Mouse (Mus musculus): ENCODE data around the gene Drc3. TPM values are rescaled to one million over a fixed set of nuclear protein-coding genes. Genes with fewer than 3 reads are reported as not detected.
A peak's percentile ranks its signal among the peaks of the same experiment; 100 is the strongest.

Drc3 gene
- polyA plus RNA-seq (2012; ENCODE audit: insufficient read depth, low replicate concordance) = not detected in 2 replicates

GRCm38 (mm10) chr11:60352559-60353411 lies at the start of gene Drc3, which contains the start of gene Tom1l2:
Gene Drc3, plus strand, starts transcription at chr11:60353329.
Gene Tom1l2, minus strand, starts transcription at chr11:60352905.
- TF ChIP-seq FLI1 (IDR thresholded peaks at IDR 0.05; ENCODE audit: low read length) (no peak), GATA1 (IDR thresholded peaks at IDR 0.05; ENCODE audit: borderline replicate concordance, low read length) (no peak)
- H3K4me3 ChIP-seq (replicated peaks) = peak within 1 kb of the TSS; percentile 99
- H3K9me3 ChIP-seq = no peaks in the 10 kb centered on the region
- peaks cover 48% of the 10 kb centered on the region for H3K4me1 ChIP-seq
- peaks cover 2% of the 10 kb centered on the region for H3K36me3 ChIP-seq (replicated peaks; ENCODE audit: low read length)
- H3K27me3 ChIP-seq (replicated peaks) = no peaks in the 10 kb centered on the region

DNA sequence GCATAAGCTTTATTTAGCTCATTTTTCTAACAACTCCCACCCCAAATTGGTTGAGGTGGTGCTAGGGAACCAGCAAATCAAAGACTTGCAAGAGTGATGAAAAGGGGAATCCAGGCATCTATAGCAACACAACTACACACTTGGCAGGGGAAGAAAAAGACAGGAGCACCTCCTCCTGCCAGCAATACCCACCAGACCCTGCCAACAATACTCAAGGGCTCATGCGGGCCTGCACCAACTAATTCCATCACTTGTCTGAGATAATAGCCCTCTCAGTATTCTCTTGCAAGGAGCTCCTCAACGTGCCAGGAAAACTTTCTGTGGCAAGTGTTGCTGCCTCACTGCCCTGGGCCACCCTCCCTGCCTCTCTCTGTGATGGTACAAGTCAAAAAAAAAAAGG lies 49.6 kb upstream of the Drc3 start:
- no peaks in the 10 kb centered on the region for H3K27me3 ChIP-seq (replicated peaks)
- peaks cover 8% of the 10 kb centered on the region for H3K36me3 ChIP-seq (replicated peaks; ENCODE audit: low read length)
- peaks cover 66% of the 10 kb centered on the region for H3K4me1 ChIP-seq
- TF ChIP-seq FLI1 (IDR thresholded peaks at IDR 0.05; ENCODE audit: low read length) (no peak), GATA1 (IDR thresholded peaks at IDR 0.05; ENCODE audit: borderline replicate concordance, low read length) (no peak)
- no peak overlapping the region for H3K4me3 ChIP-seq (replicated peaks)
- peaks cover 5% of the 10 kb centered on the region; the same call in 1 of the 2 replicates for H3K9me3 ChIP-seq

- TF ChIP-seq FLI1 (IDR thresholded peaks at IDR 0.05; ENCODE audit: low read length) (no peak), GATA1 (IDR thresholded peaks at IDR 0.05; ENCODE audit: borderline replicate concordance, low read length) (no peak)
- Histone ChIP-seq H3K27me3 (replicated peaks) (no peaks in the 10 kb centered on the region), H3K9me3 (peaks cover 5% of the 10 kb centered on the region; the same call in 1 of the 2 replicates), H3K4me3 (replicated peaks) (peak overlapping the region; percentile 79), H3K4me1 (peaks cover 73% of the 10 kb centered on the region), H3K36me3 (replicated peaks; ENCODE audit: low read length) (peaks cover 8% of the 10 kb centered on the region)
Observed at GRCm38 (mm10) chr11:60305611-60306010, 47.5 kb upstream of the Drc3 start.

- H3K27me3 ChIP-seq (replicated peaks) = no peaks in the 10 kb centered on the region
- H3K4me1 ChIP-seq = peaks cover 73% of the 10 kb centered on the region
- no peak overlapping the region for H3K4me3 ChIP-seq (replicated peaks)
- TF ChIP-seq GATA1 (IDR thresholded peaks at IDR 0.05; ENCODE audit: borderline replicate concordance, low read length) (no peak), FLI1 (IDR thresholded peaks at IDR 0.05; ENCODE audit: low read length) (no peak)
- H3K9me3 ChIP-seq = peaks cover 5% of the 10 kb centered on the region; the same call in 1 of the 2 replicates
- H3K36me3 ChIP-seq (replicated peaks; ENCODE audit: low read length) = peaks cover 8% of the 10 kb centered on the region
Observed at GRCm38 (mm10) chr11:60306834-60307233, 46.3 kb upstream of the Drc3 start.

GRCm38 (mm10) chr11:60307375-60307825 lies 45.7 kb upstream of the Drc3 start:
- H3K9me3 ChIP-seq = peaks cover 5% of the 10 kb centered on the region; the same call in 1 of the 2 replicates
- no peak overlapping the region for H3K4me3 ChIP-seq (replicated peaks)
- peaks cover 70% of the 10 kb centered on the region for H3K4me1 ChIP-seq
- H3K27me3 ChIP-seq (replicated peaks) = no peaks in the 10 kb centered on the region
- TF ChIP-seq GATA1 (IDR thresholded peaks at IDR 0.05; ENCODE audit: borderline replicate concordance, low read length) = no peak
- no peak for TF ChIP-seq FLI1 (IDR thresholded peaks at IDR 0.05; ENCODE audit: low read length)
- peaks cover 8% of the 10 kb centered on the region for H3K36me3 ChIP-seq (replicated peaks; ENCODE audit: low read length)

- Histone ChIP-seq H3K36me3 (replicated peaks; ENCODE audit: low read length) (peaks cover 9% of the 10 kb centered on the region), H3K4me1 (peaks cover 68% of the 10 kb centered on the region), H3K4me3 (replicated peaks) (no peak overlapping the region), H3K9me3 (peaks cover 5% of the 10 kb centered on the region; the same call in 1 of the 2 replicates), H3K27me3 (replicated peaks) (no peaks in the 10 kb centered on the region)
- no peak for TF ChIP-seq FLI1 (IDR thresholded peaks at IDR 0.05; ENCODE audit: low read length)
- TF ChIP-seq GATA1 (IDR thresholded peaks at IDR 0.05; ENCODE audit: borderline replicate concordance, low read length) = no peak
Observed at GRCm38 (mm10) chr11:60308061-60308460, 45.1 kb upstream of the Drc3 start.

DNA sequence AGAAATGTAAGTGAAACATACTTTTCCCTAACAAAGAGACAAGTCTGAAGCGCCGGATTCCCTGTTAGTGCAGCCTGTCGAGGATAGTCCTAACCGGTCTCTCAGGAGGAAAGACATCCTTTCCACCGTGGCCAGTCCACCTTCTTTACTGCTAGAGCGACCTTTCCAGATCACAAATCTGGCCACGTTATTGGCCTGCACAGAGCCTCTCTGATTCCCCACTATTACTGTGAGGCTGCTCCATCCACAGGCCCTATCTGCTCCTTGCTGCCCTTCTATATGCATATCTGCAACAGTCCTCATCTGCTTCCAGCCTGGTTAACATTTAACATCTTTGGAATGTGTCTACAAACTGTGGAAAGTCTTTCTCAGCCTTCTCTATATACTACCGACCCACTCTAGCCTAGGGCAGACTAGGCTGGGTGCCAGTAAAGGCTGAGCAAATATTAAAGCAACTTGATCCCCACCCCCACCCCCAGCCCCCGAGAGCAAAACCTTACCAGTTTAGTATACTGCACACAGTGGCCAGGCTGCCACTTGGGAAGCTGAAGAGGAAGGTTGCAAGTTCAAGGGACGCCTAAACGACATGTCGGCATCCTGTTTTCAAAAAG lies 44.5 kb upstream of the Drc3 start:
- Histone ChIP-seq H3K27me3 (replicated peaks) (no peaks in the 10 kb centered on the region), H3K9me3 (peaks cover 11% of the 10 kb centered on the region; the same call in 1 of the 2 replicates), H3K4me3 (replicated peaks) (no peak overlapping the region), H3K4me1 (peaks cover 65% of the 10 kb centered on the region), H3K36me3 (replicated peaks; ENCODE audit: low read length) (peaks cover 13% of the 10 kb centered on the region)
- TF ChIP-seq GATA1 (IDR thresholded peaks at IDR 0.05; ENCODE audit: borderline replicate concordance, low read length) = no peak

DNA sequence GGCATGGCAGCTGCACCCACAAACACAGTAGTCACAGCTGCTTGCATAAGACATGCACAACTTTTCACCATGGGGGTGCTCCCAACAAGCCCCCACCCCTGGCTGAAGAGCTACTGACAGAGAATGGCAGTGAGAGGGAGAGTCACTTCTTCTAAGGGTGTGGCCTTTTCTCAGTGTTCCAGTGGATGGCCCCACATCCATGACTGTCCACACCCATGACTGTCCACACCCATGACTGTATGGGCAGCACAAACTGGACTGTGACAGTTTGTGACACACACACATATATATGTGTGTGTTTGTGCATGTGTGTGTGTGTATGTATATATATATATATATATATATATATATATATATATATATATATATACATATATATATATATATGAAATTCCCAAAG lies 43.3 kb upstream of the Drc3 start:
- no peaks in the 10 kb centered on the region for H3K27me3 ChIP-seq (replicated peaks)
- TF ChIP-seq GATA1 (IDR thresholded peaks at IDR 0.05; ENCODE audit: borderline replicate concordance, low read length) = no peak
- no peak for TF ChIP-seq FLI1 (IDR thresholded peaks at IDR 0.05; ENCODE audit: low read length)
- H3K9me3 ChIP-seq = peaks cover 11% of the 10 kb centered on the region; the same call in 1 of the 2 replicates
- H3K4me1 ChIP-seq = peaks cover 65% of the 10 kb centered on the region
- no peak overlapping the region for H3K4me3 ChIP-seq (replicated peaks)
- H3K36me3 ChIP-seq (replicated peaks; ENCODE audit: low read length) = peaks cover 18% of the 10 kb centered on the region

DNA sequence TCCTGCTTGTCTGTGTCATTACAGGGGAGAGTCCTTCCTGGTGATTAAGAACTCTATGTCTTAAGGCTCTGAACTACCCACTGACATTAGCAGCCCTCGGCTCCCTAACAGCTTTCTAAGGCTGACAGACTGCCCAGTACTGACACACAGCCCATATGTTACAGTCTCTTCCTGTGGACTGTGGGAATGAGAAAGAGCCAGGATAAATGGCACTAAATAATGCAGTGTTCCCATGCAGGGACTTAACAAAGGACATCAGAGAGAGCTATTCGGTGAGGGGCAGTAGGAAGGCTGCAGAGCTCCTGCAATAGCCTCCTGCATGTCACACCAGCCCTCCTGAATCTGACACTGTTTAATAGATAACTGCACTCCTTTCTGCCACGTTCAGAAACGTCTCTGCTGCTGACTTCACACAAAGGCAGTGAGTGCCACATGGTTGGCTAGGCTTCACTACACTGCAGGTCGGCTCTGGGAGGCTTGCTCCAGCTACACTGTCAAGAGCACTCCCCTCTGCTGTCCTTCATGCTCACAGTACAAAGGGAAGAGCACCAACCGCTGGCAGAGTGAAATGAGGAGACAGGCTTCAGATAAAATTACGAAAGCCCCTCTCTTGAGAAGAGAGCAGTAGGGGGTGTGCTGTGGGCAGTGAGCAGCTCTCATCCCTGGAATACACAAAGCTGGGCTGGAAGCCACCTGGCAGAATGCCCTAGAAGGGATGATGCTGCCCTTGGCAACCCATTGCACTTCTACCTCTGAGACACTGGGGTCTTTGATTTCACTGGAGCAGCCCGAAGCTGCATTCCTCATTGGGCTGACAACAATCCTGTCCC lies 41.9 kb upstream of the Drc3 start:
- no peaks in the 10 kb centered on the region for H3K27me3 ChIP-seq (replicated peaks)
- peaks cover 18% of the 10 kb centered on the region for H3K36me3 ChIP-seq (replicated peaks; ENCODE audit: low read length)
- H3K9me3 ChIP-seq = peaks cover 11% of the 10 kb centered on the region; the same call in 1 of the 2 replicates
- TF ChIP-seq GATA1 (IDR thresholded peaks at IDR 0.05; ENCODE audit: borderline replicate concordance, low read length) = no peak
- TF ChIP-seq FLI1 (IDR thresholded peaks at IDR 0.05; ENCODE audit: low read length) = no peak
- H3K4me1 ChIP-seq = peaks cover 52% of the 10 kb centered on the region
- peak overlapping the region; percentile 12 for H3K4me3 ChIP-seq (replicated peaks)
